Mouse (Mus musculus): ENCODE data around the gene Ttll4.

The Ttll4 gene

GRCm38 (mm10) chr1:74752833-74753232, 91.3 kb downstream of the Ttll4 start:
- no peak for DNase-seq (ENCODE audit: low spot score in 2 of 2)

Measured in frontal cortex, postnatal 36 days (tissue).